Mouse (Mus musculus): ENCODE results near the gene Pole4. TPM values are rescaled to one million over a fixed set of nuclear protein-coding genes. Genes with fewer than 3 reads are reported as not detected.
"Not testable (repeated sequence)": the region's sequence is repeated elsewhere in the genome, so short reads cannot be mapped to it uniquely, and the experiment has no call there.

The Pole4 gene
- total RNA-seq, 2 experiments from 2014 or later: 14.4 to 20.1 TPM

DNA sequence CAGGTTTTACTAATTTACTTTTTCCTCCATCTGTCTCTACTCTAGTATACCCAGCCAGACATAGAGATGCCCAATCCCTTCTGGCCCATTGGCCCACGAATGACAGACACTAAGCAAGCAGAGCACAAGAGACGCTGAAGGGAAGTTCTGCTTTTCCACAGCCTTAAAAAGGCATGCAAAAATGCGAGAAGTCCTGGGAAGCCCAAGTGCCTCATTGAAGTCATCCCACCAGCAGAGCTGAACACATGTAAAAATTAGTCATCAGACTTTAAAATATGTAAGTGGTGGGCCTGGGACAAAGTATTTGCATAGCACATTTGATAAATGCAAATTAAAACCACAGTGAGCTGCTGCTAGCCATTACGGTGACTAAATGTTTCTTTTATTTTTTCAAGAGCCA lies 65.1 kb downstream of the Pole4 start:
- DNase-seq (ENCODE audit: low spot score): no peak

DNA sequence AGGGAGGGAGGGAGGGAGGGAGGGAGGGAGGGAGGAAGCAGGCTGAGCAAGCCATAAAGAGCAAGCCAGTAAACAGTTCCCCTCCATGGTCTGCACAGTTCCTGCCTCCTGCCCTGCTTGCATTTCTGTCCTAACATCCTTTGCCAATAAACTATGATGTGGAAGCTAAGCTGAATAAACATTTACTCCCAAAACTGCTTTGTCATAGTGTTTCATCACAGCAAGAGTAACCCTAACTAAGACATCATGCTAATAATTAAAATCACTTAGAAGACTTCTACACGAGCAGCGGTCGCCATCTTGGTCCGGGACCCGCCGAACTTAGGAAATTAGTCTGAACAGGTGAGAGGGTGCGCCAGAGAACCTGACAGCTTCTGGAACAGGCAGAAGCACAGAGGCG lies 79.8 kb downstream of the Pole4 start:
- not testable (repeated sequence) for DNase-seq (ENCODE audit: low spot score)

DNA sequence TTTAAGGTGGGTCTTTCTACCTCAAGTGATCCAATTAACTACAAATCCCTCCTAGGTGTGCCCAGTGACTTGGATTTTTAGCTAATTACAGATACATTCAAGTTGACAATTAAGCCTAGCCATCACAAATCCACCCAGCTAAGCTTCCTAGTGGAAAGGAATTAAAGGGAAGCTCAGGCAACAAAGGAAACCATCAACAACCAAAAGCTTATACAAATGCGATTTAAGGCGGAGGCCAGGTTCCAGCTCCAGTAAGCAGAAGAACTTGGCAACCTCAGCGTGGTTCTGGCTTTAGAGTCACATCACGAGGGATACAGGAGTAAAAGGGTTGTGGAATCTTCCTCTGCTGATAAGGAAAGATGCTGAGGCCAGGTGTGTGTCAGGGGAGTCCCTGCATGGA lies 92.0 kb downstream of the Pole4 start:
- DNase-seq (ENCODE audit: low spot score): no peak

DNA sequence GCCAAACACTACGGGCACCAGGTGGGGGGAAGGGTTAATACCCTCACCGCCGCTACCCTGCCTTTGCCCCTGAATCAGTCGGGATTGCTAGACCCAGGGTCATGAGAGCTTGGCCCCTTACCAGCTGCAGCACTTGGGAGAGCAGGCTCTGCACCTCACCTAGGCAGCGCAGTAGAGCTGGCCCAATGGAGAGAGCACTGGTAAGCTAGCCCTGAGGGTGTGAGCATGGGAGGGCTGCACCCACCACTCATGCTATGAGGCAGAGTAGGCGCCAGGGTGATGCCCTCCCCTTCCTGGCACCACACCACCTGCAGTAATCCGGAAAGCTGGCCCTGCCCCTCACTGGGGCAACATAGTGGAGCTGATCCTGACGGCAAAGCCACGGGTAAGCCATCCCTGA lies 94.1 kb downstream of the Pole4 start:
- DNase-seq (ENCODE audit: low spot score): no peak

DNA sequence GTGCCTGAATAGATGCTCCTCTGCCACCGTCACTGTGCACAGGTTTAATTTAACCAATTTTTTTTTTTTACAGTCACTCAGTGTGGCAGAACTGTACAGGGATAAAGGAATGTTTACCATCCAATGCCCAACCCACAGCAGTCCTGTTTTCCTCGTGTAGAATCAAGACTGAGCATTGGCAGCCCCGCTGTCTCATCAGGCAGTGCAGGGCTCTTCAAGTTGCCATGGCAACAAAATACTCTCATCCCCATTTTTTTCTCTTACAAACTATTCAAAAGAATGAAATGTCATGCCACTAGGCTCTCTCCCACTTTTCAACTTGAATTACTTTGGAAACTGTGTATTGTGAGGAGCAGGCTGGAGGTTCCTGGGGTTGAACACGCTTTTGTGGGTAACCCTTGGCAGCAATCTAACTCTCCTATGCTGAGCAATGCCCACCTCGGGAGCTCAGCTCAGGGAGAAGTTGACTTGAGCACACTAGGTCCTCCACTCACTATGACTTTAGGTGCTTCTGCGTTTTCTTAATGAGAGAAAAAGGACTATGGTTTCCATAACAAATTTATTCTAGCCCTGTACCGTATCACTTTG lies 95.7 kb downstream of the Pole4 start:
- DNase-seq (ENCODE audit: low spot score): no peak

DNA sequence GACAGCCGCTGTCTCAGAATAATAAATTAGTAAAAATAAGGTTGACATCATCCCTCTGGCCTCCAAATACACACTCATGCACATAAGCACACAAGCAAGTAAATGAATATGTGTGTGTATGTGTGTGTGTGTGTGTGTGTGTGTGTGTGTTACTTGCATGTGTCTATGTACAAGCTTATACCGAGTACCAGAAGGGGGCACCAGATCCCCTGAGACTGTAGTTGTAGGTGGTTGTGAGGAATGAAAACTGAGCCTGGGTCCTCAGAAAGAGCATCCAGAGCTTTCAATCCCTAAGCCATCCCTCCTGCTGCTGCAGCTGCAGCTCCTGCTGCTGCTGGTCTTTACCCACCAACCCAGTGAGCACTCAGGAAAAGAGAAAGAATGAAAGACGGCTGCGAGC lies 96.4 kb downstream of the Pole4 start:
- no peak for DNase-seq (ENCODE audit: low spot score)

DNA sequence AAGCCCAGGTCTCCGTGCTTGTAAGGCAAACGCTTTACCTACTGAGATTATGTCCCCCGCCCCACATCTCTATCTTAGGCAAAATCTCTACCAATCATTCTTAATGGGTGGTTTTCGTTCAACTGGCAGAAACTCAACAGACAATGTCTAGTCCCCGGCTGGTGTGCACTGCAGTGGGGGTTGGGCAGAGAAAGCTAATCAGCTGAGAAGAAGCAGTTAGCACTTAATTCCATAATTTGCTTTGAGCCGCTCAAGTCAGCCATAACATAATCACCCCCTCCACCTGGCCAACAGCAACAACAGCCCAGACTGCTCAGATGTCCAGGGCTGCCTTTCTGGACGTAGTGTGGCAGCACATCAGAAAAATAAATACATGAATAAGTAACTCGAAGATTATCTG lies 100.4 kb downstream of the Pole4 start:
- no peak for DNase-seq (ENCODE audit: low spot score)

DNA sequence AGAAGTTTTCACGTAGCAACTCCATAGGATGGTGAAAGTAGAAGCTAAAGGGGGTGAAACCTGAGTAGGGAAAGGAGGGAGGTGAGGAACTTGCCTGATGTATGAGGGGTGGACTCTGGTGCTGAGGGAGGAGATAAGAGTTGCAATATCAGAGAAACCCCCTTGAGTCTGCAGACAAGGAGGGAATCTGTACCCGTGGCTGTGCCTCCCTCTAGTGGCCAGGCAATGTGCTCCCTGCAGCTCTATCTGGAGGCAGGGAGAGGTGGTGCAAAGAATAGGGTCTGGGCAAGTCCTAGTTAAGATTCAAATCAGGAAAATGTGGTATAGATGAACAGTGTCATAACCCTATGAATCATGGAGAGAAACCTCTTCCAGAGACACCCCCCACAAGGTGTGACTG lies 101.5 kb downstream of the Pole4 start:
- DNase-seq (ENCODE audit: low spot score): no peak

DNA sequence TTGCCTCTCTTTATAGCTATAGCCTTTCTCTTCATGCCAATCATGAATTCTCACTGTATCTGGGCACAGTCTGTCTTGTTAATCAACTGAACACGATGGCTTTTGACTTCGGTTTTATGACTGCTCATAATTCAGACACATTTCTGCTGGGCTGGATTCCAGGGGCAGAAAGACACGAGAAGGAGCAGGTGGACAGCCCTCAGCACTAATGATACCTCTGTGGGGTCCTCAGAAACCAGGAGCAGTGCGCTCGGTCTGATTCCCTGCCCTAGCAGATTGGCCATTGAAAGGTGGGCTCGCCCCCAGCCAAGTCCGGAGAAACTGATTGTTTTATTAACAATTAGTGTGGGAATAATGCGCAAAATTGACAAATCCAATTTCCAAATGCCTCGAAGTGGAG lies 101.9 kb downstream of the Pole4 start:
- DNase-seq (ENCODE audit: low spot score): no peak

DNA sequence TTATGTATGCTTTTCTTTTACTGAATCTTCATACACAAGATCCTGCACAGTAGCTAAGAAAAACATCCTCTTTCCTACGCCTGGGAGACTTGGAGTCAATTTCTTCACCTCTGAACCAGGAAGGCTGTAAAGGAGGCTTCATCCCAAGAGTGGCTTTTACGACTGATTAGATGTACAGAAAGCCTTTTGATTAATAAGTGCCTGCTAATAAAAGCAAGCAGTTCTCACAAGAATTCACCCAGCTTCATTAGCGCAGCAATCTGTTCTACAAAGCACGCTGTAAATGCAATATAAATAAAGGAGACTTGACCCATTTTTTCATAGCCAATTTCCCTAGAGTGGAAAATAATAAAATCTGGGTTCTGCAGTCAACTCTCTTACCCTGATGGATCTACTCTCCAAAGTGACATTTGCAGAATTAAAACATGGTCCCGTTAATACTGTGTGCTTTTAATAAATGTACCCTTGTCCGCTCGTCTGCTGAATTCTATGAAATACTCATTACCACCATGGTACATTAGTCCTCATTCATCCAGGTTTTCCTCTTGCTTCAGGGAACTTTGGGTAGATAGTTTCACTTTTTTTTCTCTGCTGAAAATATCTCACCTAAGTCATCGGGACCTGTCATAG lies 109.6 kb downstream of the Pole4 start:
- DNase-seq (ENCODE audit: low spot score): no peak

DNA sequence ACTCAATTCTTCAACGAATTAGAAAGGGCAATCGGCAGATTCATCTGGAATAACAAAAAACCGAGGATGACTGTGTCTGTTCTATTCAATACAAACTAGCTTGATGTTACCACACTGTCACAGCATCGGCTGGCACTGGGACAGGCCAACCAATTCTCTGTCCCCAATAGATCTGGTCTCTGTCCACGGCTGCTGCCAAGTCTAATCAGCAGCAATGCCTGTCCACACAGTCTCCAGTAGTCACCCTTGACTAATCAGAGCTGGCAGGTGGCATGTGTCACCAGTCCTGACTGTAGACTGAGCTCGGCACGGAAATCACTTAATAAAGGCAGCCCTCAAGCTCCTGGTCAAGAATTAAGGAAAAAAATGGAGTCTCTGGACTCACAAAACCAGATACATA lies 115.8 kb downstream of the Pole4 start:
- no peak for DNase-seq (ENCODE audit: low spot score)

DNA sequence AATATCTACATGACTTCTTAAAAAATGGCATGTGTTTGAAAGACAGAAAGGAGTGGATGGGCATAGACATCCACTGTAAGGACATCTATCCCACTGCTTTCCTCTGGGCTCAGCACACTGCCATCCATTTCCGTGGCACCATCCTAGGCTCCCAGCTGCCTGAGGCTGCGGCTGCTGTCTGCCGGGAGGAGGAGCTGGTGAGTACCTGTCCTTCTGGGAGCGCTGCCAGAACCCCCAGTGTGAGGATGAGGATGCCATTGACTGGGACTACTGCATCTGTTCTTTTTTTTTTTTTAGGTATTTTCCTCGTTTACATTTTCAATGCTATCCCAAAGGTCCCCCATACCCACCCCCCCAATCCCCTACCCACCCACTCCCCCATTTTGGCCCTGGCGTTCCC lies 119.8 kb downstream of the Pole4 start:
- DNase-seq (ENCODE audit: low spot score): no peak

DNA sequence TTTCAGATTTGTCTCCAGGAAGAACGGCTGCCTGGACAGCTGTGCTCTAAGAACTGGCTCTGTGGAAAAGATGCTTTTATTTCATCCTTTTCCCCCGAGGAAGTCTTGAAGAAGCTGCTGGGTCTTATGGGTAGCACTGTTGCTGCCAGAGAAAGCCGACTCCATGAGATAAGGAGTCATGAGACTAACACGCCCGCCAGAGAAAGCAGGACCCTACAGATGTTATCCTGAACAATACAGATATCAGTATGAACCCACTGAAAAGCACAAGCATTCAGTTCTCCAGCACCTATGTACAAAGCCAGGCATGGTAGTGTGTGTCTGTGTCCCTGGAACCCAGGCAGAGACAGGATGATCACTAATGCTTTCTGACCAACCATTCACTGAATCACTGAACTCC lies 129.7 kb downstream of the Pole4 start:
- DNase-seq (ENCODE audit: low spot score): no peak

Other genes with a start within 250 kb of the Pole4 start
- 100 to 1,000 TPM; 238 to 306 TPM for gene Hk2, start 69.1 kb upstream of the Pole4 start, total RNA-seq (2021)
- gene Sema4f, start 234.4 kb upstream of the Pole4 start, total RNA-seq (2021): under 1 TPM in 1 of 2 experiments, not detected in 1; 0.07 TPM
- gene M1ap, start 241.5 kb upstream of the Pole4 start, total RNA-seq (2021): not detected